Mouse (Mus musculus) G1E (cell line): ENCODE measurements at regions not wholly inside any gene's neighbourhood (a gene's known extent, or its start where the extent isn't known, plus 50 kb on each side); places are given as distances from the start of the nearest gene placed in this dataset.

Experiments used
- ATAC-seq: 2 replicates; pipeline ENCODE4 v1.8.0; 2016; ENCODE audit warnings: mild to moderate bottlenecking; ENCODE audit not compliant: insufficient number of reproducible peaks, poor library complexity, low FRiP score, severe bottlenecking; ENCODE audit errors: extremely low read depth
- DNase-seq: peaks from one replicate; pipeline ENCODE4 v3.0.0; 2012; ENCODE audit warnings: low spot score
- H3K27me3 ChIP-seq: 2 replicates; pipeline ENCODE4 v1.6.1; 2012; ENCODE audit warnings: mild to moderate bottlenecking, low read length, inconsistent platforms; ENCODE audit not compliant: insufficient read depth
- H3K36me3 ChIP-seq: replicated peaks from 2 replicates; pipeline ENCODE3; 2012; ENCODE audit warnings: mild to moderate bottlenecking, inconsistent platforms
- H3K4me1 ChIP-seq: 2 replicates; pipeline ENCODE4 v1.6.1; 2012; ENCODE audit warnings: low read depth, low read length, inconsistent platforms, mixed read lengths; ENCODE audit not compliant: insufficient read depth
- H3K4me3 ChIP-seq: 2 replicates; pipeline ENCODE4 v1.5.1; 2012; ENCODE audit warnings: low read depth, mild to moderate bottlenecking, inconsistent platforms, low read length, moderate library complexity, mixed read lengths
- H3K9me3 ChIP-seq: replicated peaks from 2 replicates; pipeline ENCODE4 v1.6.1; 2012; ENCODE audit warnings: inconsistent platforms
- CTCF ChIP-seq: IDR thresholded peaks from 2 replicates; pipeline ENCODE4 v1.5.1; 2012; ENCODE audit warnings: low read depth, low read length, inconsistent platforms, mixed read lengths
- GATA1 ChIP-seq: IDR thresholded peaks from 2 replicates; pipeline ENCODE4 v1.6.1; 2012; ENCODE audit warnings: borderline replicate concordance, low read length, inconsistent platforms, mixed read lengths
- GATA2 ChIP-seq: IDR thresholded peaks from 2 replicates; pipeline ENCODE4 v1.6.1; 2012; ENCODE audit warnings: low read depth, low read length, inconsistent platforms, borderline replicate concordance
- POLR2AphosphoS5 ChIP-seq: IDR thresholded peaks from 2 replicates; pipeline ENCODE4 v1.6.1; 2012; ENCODE audit warnings: low read depth, low read length, inconsistent platforms; ENCODE audit not compliant: insufficient replicate concordance
- TAL1 ChIP-seq: conservative IDR thresholded peaks from 2 replicates; pipeline ENCODE4 v1.6.1; 2012; ENCODE audit warnings: low read depth, low read length, inconsistent platforms, mixed read lengths

DNA sequence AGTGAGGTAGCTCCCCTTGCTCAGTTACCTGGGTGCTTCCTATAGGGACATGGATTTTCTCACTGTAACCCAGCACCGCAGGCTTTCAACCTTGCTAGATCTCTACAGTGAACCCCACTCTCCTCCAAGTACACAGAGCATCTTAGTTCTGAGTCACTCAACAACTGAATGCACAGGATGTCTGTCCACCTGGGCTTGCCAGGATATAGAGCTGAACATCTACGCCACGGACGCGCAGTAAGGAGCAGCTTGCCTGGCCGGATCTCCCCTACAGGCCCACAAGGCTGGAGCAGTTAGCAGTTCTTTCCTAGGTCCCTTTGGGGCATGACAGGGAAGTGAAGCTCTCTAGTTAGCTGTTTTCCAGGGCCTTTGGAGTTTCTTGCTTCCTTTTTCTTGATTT is 147.5 kb upstream of the Tut7 start:
- DNase-seq (no peak), ATAC-seq (no peak)
- no peak overlapping the region for H3K4me3 ChIP-seq
- TF ChIP-seq GATA1 (no peak), CTCF (no peak), POLR2AphosphoS5 (no peak)
- no peaks in the 10 kb centered on the region for H3K36me3 ChIP-seq
- H3K27me3 ChIP-seq: no peaks in the 10 kb centered on the region
- peaks cover 59% of the 10 kb centered on the region for H3K9me3 ChIP-seq
- H3K4me1 ChIP-seq: no peaks in the 10 kb centered on the region

- DNase-seq (no peak), ATAC-seq (no peak)
- Histone ChIP-seq H3K36me3 (no peaks in the 10 kb centered on the region), H3K9me3 (peaks cover 54% of the 10 kb centered on the region), H3K4me1 (no peaks in the 10 kb centered on the region), H3K27me3 (no peaks in the 10 kb centered on the region), H3K4me3 (no peak overlapping the region)
- no peak for TF ChIP-seq GATA1
- no peak for TF ChIP-seq POLR2AphosphoS5
- TF ChIP-seq GATA2: no peak
- TF ChIP-seq CTCF: no peak
- TF ChIP-seq TAL1: no peak
Measured at GRCm38 (mm10) chr13:59969484-59969883, 146.5 kb upstream of the Tut7 start.

GRCm38 (mm10) chr13:59968584-59969240 is 145.8 kb upstream of the Tut7 start:
- Histone ChIP-seq H3K4me1 (no peaks in the 10 kb centered on the region), H3K4me3 (no peak overlapping the region), H3K27me3 (no peaks in the 10 kb centered on the region), H3K9me3 (peaks cover 52% of the 10 kb centered on the region), H3K36me3 (no peaks in the 10 kb centered on the region)
- TF ChIP-seq POLR2AphosphoS5 (no peak), GATA1 (no peak), CTCF (no peak), GATA2 (no peak), TAL1 (no peak)
- no peak for ATAC-seq
- no peak for DNase-seq

DNA sequence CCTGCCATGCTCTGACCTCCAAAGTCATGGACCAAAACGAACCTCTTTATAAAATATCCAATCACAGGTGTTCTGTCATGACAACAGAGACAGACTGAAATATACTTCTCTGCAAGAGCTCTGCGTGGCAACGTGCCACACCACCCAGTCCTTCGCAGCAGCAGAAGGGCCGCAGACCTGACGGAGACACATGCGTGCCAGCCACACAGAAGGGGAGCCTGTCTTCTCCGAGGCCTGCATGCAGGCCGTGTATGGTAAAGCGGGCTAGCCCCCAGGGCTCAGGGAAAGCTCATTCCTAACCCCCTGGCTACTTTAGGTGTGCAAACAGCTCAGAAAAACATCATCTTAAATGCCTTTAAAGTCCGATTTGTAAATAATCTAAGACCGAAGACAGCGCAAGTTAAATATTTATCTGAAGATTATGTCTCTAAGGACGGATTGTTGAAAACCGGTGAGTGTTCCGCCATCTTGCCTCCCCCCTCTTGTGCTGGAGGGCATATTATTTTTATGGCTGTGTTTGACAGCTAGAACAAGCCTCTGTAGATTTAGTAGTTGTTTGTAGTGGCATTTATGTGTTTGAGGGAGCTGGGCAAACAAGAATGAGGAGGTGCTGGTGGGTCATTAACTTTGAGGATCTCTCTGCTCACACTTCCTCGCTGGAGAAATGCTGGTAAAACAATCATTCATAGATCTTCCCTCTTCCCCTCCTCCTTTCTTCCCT is 143.7 kb upstream of the Tut7 start:
- no peak for ATAC-seq
- TF ChIP-seq TAL1 (no peak), POLR2AphosphoS5 (no peak), GATA1 (no peak), CTCF (no peak)
- Histone ChIP-seq H3K9me3 (peaks cover 53% of the 10 kb centered on the region), H3K4me3 (no peak overlapping the region), H3K36me3 (no peaks in the 10 kb centered on the region), H3K4me1 (no peaks in the 10 kb centered on the region), H3K27me3 (no peaks in the 10 kb centered on the region)
- DNase-seq: no peak

DNA sequence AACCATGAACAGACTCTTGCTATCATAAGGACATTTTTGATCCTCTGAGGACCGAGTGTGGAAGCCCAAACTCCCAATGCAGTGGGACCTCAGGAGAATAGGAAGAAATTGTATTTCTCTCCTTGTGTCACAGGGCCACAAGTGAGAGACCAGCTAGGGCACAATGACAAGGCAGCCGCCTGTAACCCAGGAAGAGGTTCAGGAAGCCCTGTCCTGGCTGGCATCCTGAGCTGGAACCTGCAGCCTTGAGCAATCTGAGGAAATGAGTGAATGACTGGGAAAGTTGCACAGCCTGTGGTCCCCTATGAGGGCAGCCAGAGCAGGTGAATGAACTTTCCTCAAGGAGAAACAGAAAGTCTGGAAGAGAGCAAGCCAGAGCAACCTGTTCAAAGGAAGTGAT is 142.0 kb upstream of the Tut7 start:
- ATAC-seq: no peak
- H3K36me3 ChIP-seq: no peaks in the 10 kb centered on the region
- H3K4me1 ChIP-seq: no peaks in the 10 kb centered on the region
- no peaks in the 10 kb centered on the region for H3K27me3 ChIP-seq
- peaks cover 48% of the 10 kb centered on the region for H3K9me3 ChIP-seq
- no peak for TF ChIP-seq CTCF
- no peak for TF ChIP-seq GATA1
- no peak overlapping the region for H3K4me3 ChIP-seq
- no peak for DNase-seq

GRCm38 (mm10) chr13:59962676-59963664 is 140.0 kb upstream of the Tut7 start:
- Histone ChIP-seq H3K4me3 (no peak overlapping the region), H3K9me3 (peaks cover 40% of the 10 kb centered on the region), H3K4me1 (no peaks in the 10 kb centered on the region), H3K27me3 (no peaks in the 10 kb centered on the region), H3K36me3 (no peaks in the 10 kb centered on the region)
- ATAC-seq (no peak), DNase-seq (no peak)
- TF ChIP-seq TAL1 (no peak), CTCF (no peak), POLR2AphosphoS5 (no peak), GATA1 (no peak), GATA2 (no peak)
